Comparison of ENCODE assay signal across 9 mouse cellular contexts in the genomic region with DNA sequence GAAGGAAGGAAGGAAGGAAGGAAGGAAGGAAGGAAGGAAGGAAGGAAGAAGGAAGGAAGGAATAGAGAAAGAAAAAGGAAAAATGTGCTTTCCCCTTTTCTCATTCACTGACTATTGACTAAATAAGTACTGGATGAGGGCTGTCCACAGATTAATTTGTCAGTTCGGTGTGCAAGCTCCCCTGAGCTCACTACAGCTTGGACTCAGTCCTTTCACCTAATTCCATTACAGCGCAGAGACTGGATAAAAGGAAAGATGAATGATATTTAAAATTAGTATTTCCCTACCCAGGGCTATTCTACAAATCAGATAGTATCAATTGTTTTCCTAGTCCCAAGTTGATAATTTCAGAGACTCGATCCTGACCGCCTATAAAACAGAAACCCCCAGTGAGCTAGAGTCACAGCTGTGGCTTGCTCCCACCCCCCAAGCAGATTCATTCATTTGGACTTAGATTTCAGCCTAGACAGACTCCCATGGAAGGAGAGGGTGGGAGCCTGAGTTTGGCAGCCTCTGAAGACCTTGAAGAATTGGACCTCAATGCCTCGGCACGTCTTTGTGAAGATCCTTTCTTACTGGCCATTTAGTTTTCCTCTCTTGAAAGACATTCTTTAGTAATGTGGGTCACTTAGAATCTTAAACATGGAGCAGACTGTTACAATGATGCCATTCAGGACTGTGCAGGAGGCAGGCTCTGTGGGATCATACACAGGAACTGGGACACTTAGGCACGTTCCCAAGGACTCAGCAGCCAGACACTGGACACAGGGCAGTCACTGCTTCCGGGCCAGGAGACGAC.
DNase-seq lines count a peak whose midpoint lies in the region; ATAC-seq lines count a peak whose summit lies in the region.
"Had no signal": no experiment of that assay in that cellular context is flagged by ENCODE, and none has a peak within 500 bp of the region (broad histone marks: within the 10 kb centered on the region; RNA-seq: fewer than 3 reads in every experiment).

No protein-coding gene starts in this region.

- no peak overlapping the region for H3K9ac ChIP-seq in forebrain, embryonic 14.5 days (ENCODE audit: low read length)
- H3K9ac ChIP-seq in midbrain, embryonic 12.5 days (replicated peaks) = no peak overlapping the region

- H3K4me3 ChIP-seq in forebrain, embryonic 14.5 days (ENCODE audit: low read depth, low read length) = no peak overlapping the region
- H3K4me3 ChIP-seq in midbrain, embryonic 12.5 days = no peak overlapping the region
- H3K4me3 ChIP-seq: erythroblast, embryonic 14.5 days had no signal

- whole genome bisulfite sequencing in forebrain, embryonic 14.5 days = 29% methylated on average over 9 of the region's 9 CpGs
- 45% methylated on average over 9 of the region's 9 CpGs for WGBS in midbrain, embryonic 12.5 days

- no peaks in the 10 kb centered on the region for H3K9me3 ChIP-seq in forebrain, embryonic 14.5 days (replicated peaks; ENCODE audit: control insufficient read depth, low read length)
- no peaks in the 10 kb centered on the region for H3K9me3 ChIP-seq in midbrain, embryonic 12.5 days

- H3K4me2 ChIP-seq in forebrain, embryonic 14.5 days (ENCODE audit: low read length) = no peak overlapping the region
- no peak overlapping the region for H3K4me2 ChIP-seq in midbrain, embryonic 12.5 days (replicated peaks)

- ATAC-seq in forebrain, embryonic 14.5 days = peak; percentile 93
- ATAC-seq in midbrain, embryonic 12.5 days (ENCODE audit: low FRiP score, low read depth) = peak; percentile 93
- ATAC-seq in megakaryocyte progenitor cell, adult 5-6 weeks (replicated peaks; ENCODE audit: poor library complexity) = no peak

- peak; percentile 17 to 21 for DNase-seq in layer of hippocampus, adult 8-10 months (ENCODE audit: low spot score in 2 of 2)
- no peak for DNase-seq in layer of hippocampus, postnatal 25 days (ENCODE audit: extremely low spot score in 1 of 2, low spot score in 1 of 2)
- DNase-seq in embryo, embryonic 10.5 days (ENCODE audit: low spot score) = peak; percentile 38
- DNase-seq in forebrain, embryonic 14.5 days (ENCODE audit: low spot score) = peak; percentile 76
- no peak for DNase-seq in thymus, postnatal 4 days
- DNase-seq in thymus, postnatal 36 days = no peak

- H3K4me1 ChIP-seq in forebrain, embryonic 14.5 days (ENCODE audit: control insufficient read depth, insufficient read depth, low read length) = no peaks in the 10 kb centered on the region
- H3K4me1 ChIP-seq in midbrain, embryonic 12.5 days = no peaks in the 10 kb centered on the region

- H3K27me3 ChIP-seq in forebrain, embryonic 14.5 days (replicated peaks; ENCODE audit: control insufficient read depth, insufficient read depth, low read length) = no peaks in the 10 kb centered on the region
- no peaks in the 10 kb centered on the region for H3K27me3 ChIP-seq in midbrain, embryonic 12.5 days

- no peak overlapping the region for H3K27ac ChIP-seq in forebrain, embryonic 14.5 days (ENCODE audit: low read depth, low read length)
- H3K27ac ChIP-seq in midbrain, embryonic 12.5 days (replicated peaks) = 0 out of 2 replicates have a peak overlapping the region, but pooled peaks have one; percentile 2

- H3K36me3 ChIP-seq in forebrain, embryonic 14.5 days (ENCODE audit: control insufficient read depth, insufficient read depth, low read length) = no peaks in the 10 kb centered on the region
- no peaks in the 10 kb centered on the region for H3K36me3 ChIP-seq in midbrain, embryonic 12.5 days

Comparison
In these comparisons a context has a peak if more than half of its experiments do, and no peak if none do; other contexts are left out.
1. DNase-seq: peak in layer of hippocampus, adult 8-10 months (2 of 2), embryo, embryonic 10.5 days (single experiment) and forebrain, embryonic 14.5 days (single experiment); none in layer of hippocampus, postnatal 25 days (0 of 2), thymus, postnatal 4 days (single experiment) and thymus, postnatal 36 days (0 of 2).